Comparison of ENCODE assay signal across 26 mouse cellular contexts in the genomic region with DNA sequence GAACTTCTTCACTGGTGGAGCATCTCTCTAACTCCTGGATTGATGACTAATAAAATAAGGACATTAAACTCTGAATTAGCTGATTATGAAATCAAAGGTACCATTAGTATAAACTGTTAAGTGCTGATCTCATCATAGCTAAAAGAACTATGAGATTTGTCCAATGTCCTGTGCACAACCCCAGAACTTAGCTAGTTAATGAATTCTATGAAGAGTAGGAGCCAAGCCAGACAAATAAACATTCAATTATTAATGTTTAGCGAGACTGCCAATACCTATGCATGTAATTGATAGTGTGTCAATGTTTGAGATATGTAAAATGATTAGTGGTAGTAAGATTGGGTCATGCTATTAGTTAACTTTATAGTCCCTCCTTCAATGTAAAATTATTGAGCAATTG.
"Had no signal": no experiment of that assay in that cellular context is flagged by ENCODE, and none has a peak within 500 bp of the region (broad histone marks: within the 10 kb centered on the region; RNA-seq: fewer than 3 reads in every experiment).

No protein-coding gene starts in this region.

- DNase-seq: cerebellum, adult 2 months; cerebellum, adult 8-10 months; cerebellum, adult 9-10 months; cerebellum, adult 9-11 months; cerebellum, postnatal 10 days; cerebellum, postnatal 14 days; cerebellum, postnatal 25 days; cerebellum, postnatal 36 days; embryo, embryonic 11 days; forebrain, postnatal 0 days; gastrocnemius, adult 2 months; gastrocnemius, postnatal 10 days; gastrocnemius, postnatal 14 days; gastrocnemius, postnatal 25 days; gastrocnemius, postnatal 36 days; heart, adult 11 months; heart, adult 18-20 months had no signal

- H3K27me3 ChIP-seq: embryonic facial prominence, embryonic 12.5 days; embryonic facial prominence, embryonic 13.5 days; embryonic facial prominence, embryonic 15.5 days; forebrain, embryonic 12.5 days; forebrain, embryonic 13.5 days; forebrain, embryonic 15.5 days had no signal

- H3K4me1 ChIP-seq: embryonic facial prominence, embryonic 10.5 days; embryonic facial prominence, embryonic 12.5 days; embryonic facial prominence, embryonic 13.5 days; embryonic facial prominence, embryonic 15.5 days; forebrain, embryonic 10.5 days; forebrain, embryonic 12.5 days; forebrain, embryonic 13.5 days; forebrain, embryonic 15.5 days had no signal

- H3K4me3 ChIP-seq: embryonic facial prominence, embryonic 10.5 days; embryonic facial prominence, embryonic 12.5 days; embryonic facial prominence, embryonic 13.5 days; embryonic facial prominence, embryonic 15.5 days; erythroblast, embryonic 14.5 days; forebrain, embryonic 10.5 days; forebrain, embryonic 12.5 days; forebrain, embryonic 13.5 days; forebrain, embryonic 15.5 days; gastrocnemius, adult 2 months had no signal

- H3K27ac ChIP-seq: embryonic facial prominence, embryonic 10.5 days; embryonic facial prominence, embryonic 12.5 days; embryonic facial prominence, embryonic 13.5 days; embryonic facial prominence, embryonic 15.5 days; forebrain, embryonic 10.5 days; forebrain, embryonic 12.5 days; forebrain, embryonic 13.5 days; gastrocnemius, adult 2 months had no signal

- H3K36me3 ChIP-seq: embryonic facial prominence, embryonic 10.5 days; embryonic facial prominence, embryonic 12.5 days; embryonic facial prominence, embryonic 13.5 days; embryonic facial prominence, embryonic 15.5 days; forebrain, embryonic 10.5 days; forebrain, embryonic 12.5 days; forebrain, embryonic 15.5 days had no signal
